Mouse (Mus musculus): ENCODE measurements at regions not wholly inside any gene's neighbourhood (a gene's known extent, or its start where the extent isn't known, plus 50 kb on each side); places are given as distances from the start of the nearest gene placed in this dataset.

DNA sequence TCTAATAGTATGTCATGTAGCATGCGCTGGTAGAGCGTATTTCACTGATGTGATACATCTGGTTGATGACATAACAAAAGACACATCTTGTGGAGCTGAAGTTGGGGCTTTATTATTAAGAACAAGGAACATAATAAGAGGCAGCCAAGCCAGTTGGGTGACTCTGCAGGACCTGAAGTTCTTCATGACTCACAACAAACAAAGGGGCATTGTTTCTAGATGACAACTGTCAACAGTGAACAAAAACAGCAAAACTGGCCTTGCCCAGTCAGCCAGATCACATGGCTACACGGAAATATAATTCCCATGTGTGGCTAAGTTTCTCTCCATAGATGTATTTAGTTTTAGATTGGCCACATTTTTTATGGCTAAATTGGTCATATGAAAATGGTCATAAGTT lies 172.7 kb upstream of the Runx1 start:
- DNase-seq: no peak

DNA sequence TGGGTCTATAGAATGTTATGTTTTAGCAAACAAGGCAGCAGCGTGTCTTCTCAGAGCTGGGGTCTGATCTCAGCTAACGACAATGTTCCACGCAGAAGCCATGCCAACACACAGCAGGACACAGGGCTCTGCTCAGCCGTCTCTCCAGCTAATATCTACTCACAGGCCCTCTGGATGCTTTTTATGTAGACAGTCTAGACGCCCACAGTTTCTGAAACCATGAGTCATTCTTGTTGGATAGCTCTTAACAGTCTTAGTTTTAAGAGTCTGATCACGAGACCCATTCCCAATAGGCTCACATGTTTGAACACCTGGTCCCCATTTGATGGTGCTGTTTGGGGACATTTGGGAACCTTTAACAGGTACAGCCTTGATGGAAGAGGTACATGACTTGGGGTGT lies 171.7 kb upstream of the Runx1 start:
- no peak for DNase-seq

DNA sequence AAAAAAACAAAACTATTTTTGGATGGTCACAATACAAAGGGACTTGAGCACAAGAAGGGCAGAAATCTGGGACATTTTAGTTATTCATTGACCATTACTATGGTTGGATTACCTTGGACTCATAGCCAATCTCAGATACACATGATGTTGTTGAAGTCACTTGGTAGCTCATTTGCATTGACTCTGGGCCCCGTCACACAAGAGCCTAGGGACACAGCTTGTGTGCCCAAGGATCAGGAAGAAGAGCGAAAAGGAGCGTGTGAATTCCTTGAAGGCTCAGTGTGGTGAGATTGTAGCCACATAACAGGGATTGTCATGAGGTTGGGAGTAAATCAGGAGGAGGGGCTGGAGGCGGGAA lies 170.0 kb upstream of the Runx1 start:
- DNase-seq: no peak

DNA sequence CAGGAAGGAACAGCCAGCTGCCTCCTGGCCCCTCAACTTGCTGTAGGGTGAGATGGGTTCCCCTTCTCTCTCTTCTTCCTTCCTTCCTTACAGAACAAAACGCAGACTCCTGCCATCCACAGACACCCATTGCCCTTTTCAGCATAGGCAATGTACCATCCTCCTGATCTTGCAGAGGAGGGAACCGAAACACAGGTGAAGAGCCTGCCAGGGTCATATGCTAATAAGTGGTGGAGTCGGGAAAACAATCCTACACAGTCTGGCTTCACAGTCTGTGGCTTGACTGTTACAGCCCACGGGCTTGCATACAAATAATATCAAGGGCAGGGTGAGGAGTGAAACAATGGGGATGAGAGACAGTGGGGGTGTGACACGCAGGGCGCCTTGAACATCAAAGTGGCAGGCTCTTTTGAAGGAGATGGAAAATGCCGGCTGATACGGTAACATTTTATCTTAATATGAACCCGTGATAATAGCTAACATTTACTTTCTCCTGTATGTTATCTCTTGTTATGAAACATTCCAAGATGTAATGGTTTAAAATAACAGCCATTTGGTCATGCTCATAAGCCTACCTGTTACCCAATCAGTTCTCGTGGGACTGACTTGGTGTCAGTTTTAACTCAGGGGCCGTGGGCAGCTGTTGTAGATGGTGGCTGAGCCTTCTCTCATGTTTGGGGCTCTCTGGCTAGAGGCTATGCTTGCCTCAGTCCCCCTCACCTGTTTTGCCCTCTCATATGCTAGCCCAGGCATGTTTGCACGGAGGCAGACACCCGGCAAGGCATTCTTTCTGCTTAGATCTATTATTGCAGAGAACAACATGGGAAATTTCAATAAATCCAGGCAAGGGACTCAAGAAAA lies 169.4 kb upstream of the Runx1 start:
- DNase-seq: no peak

DNA sequence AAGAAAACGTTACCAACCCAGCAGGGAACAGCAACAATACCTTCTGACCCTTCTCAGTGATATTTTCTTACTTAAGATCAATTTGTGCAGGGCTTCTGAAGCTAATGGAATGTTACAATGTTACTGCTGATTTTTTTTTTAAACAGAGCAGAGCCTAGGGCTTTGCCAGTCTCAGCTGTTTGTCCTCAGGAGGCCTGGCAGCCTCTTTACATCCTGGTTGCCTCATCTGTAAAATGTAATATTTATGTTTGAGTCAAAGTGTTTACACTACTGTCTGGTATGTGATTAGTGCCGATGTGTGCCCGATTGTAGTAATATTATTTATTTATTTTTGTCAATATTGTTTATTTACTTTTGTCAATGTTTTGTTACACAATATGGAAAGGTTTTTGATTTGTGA lies 166.9 kb upstream of the Runx1 start:
- DNase-seq: no peak

DNA sequence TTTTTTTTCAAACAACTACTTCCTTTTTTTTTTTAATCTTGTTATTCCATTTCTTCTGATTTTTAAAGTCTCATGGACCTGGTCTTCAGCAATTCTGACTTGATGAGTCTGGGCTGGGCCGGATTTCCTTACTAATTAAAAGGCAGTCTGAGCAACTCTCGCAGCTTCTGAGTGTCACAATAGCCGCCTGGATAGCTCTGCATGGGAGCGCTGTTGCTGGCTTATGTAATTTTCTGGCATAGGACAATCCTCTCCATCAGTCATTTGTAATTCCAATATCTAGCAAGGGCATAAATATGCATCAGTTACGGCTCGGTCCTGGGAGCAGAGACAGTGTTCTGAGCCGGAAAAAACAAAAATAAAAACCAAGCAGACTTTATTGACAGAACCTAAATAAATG lies 165.5 kb upstream of the Runx1 start:
- DNase-seq: no peak

DNA sequence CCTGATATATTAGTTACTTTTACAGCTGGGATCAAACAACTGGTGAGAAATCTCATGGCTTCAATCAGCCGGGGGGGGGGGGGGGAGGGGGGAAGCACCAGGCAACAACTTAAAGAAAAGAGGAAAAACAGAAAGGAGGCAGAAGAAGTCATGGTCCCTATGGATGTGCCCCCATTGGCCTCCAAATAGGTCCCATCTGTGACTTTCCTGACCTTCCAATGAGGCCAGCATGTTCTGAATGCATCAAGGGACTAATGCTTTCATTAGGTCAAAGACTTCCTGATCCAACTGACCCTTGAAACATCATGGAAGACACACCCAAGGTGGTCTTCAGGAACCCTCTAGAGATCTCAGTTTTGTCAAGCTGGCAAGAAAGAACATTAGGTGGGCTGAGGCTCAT lies 162.5 kb upstream of the Runx1 start:
- no peak for DNase-seq

DNA sequence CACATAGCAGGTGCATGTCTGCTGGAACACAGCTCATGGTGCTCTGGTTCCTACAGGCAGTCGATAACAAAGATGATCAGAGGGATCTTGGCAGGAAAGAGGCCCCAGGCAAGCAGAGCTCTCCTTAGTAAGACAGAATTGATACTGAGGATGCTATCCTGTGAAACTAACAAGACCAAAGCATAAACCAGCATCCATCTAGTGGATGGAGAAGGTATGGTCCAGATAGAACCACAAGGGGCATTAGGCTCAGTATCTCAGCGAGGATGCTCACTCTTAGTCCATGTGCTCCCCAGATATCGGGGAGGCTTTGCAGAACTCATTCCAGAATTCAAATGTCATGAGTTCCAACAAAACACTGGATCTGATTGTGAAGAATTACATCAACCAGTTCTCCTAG lies 162.1 kb upstream of the Runx1 start:
- no peak for DNase-seq

DNA sequence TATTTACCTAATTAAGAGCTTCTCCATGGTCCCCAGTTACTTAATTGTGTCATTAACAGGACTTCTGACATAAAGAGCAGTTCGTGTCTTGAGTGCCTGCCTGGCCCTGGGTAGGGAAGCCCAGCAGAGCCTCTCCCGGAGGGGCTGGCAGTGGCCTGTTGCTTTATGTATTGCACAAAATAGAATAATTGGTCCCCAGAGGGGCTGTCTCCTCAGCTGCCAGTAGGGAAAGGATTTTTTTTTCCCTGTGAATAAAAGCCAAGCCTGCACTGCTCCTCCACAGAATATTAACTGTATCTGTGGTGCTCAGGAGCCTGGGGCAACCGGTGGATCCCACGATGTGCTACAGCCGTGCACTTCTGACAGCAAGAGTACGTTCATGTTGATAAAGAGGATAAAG lies 159.8 kb upstream of the Runx1 start:
- DNase-seq: no peak

DNA sequence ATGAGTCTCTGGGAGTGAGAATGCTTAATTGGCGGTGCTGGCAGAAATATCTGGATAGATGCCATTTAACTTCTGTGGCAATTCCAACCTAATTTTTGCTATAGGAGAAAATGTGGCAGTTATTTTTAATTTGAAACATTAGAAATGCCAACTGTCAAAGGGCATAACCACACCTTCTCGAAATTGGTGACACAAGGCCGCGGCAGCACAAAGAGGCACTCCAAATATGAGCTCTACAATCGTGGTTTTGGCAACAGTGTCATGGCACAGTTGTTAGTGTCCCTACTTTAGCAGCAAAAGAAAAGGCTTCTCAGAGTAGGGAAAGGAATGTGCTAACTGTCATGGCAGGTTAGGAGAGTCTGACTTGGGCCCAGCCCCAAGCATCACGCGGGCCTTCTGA lies 157.0 kb upstream of the Runx1 start:
- no peak for DNase-seq

DNA sequence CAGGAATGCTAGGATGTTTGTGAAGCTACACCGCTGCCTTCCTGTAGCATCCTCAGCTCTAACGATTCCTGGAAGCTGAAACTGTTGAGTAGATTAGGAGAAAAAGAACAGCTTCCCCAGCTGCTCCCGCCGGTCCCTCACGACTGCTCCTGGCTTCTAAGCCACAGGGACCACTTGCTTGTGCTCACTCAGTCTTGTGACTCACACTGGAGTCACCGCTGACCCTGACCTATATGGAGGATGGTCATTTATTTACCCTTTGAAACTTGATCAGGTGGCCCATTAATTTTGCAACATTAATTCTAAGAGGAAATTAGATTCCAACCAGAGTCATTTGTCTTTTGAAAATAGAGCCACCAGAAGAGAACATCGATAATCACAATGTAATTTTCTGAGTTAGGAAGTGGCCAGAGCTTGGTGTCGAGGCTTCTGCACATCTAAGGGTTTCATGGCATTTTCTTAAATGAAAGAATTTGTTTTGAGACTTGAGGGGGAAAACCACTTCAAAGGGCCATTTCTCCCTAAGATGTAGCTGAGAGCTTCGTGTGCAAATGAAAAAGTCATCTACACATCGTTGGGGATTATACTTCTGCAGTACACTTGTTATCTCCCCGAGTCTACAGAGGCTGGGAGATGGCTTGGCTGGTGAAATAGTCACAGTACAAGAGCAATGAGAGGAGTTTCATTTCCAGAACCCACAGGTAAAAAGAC lies 153.8 kb upstream of the Runx1 start:
- no peak for DNase-seq

DNA sequence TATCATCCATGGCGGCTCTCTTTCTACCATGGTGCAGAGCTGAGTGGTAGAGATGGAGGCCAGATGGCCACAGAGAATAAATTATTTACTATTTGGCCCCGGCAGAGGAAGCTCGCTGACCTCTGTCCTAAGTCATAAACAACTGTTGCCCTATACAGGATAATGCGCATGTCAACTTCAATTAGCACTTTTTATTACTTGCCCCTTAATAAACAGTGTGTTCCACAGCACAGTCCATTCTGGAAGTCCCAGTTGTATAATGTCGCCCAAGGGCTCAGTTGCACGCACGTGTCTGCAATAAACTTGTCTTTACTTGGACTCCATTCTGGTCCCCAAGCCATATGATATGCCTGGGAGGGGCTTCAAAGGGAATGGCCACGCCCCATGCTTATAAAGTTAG lies 150.1 kb upstream of the Runx1 start:
- DNase-seq: no peak

DNA sequence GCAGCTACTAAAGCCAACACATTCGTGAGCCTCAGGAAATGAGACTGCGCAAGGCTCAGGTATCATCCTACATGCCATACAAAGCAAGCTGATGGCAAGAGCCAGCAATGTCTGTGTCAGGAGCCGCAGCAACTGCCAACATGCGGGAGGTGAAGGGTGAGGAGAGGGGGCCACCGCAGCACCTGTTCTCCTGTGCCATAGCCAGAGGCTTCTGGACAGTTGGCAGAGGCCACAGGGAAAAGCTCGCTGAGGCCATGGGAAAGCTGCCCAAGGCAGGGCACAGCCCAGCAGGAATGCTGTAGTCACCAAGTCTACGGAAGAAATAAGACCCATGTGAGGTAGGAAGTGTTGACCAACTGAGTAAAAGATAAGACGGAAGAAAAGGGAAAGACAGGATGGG lies 149.1 kb upstream of the Runx1 start:
- DNase-seq: no peak

DNA sequence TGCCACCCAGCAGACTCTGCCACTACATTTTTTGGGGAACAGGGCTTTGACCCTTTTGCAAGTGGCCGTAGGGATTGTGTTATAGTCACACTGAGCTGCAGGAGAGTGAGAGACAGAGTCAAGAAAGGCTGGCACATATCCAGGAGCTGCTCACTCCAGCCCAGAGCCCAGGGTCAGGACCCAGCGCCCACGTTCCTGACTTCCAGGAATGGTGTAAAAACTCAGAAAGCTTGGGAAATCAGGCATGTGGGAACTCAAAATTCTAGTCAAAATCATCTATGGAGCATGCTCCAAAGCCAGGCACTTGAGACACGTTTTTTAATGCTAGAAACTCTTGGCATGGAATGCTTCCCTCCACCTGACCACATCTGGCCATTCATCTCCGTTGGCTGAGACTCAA lies 146.7 kb upstream of the Runx1 start:
- no peak for DNase-seq

DNA sequence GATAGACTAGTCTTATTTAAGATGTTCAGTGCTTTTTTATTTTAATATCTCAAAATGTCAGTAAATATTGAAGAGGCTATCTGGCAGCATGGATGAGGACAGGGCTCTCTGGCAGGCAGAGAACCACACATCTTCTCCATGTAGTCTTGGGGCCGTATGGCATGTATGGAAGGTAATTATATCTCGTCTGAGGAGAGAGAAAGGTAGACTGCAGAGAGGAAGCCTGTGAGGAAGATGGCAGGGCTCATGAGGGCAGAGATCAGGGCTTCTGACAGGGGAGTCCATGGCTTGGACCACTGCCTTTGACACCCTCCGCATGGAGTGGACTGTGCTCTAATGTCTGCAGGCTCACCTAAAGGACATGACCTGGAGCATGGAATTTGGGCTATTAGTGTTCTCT lies 146.0 kb upstream of the Runx1 start:
- DNase-seq: no peak

DNA sequence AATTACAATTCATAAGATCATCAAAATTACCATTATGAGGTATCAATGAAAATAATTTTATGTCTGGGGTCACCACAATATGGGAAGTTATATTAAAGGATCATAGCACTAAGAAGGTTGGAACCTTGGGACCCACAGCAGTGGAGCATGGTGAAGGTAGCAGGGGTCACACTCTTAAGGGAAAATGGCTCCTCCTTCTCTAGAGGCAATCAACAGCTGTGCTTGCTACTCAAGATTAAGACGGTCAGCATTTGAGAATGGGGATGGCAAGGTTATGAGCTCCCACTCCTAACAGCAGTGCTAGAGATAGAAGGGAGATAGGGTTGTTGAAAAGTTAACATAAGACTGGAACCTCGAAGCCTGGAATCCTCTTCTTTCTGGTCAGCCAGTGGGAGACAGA lies 144.6 kb upstream of the Runx1 start:
- no peak for DNase-seq

DNA sequence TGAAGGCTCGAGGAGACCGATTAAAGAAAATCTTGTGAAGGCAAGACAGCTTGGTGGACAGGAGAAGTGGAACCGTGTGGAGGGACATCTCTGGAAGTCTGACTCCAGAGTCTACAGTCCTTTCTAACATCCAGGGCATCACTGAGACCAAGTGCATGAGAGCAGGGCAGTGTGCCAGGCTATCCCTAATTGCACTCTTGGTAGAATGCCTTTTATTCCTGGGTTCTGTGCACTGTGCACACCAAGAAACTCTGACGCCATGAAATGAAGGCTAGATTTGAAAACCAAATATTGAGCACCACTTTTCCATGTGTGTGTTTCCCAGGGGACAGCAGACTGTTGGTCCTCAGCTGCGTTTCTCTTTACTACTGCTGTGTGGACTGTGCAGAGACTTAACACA lies 143.1 kb upstream of the Runx1 start:
- no peak for DNase-seq

DNA sequence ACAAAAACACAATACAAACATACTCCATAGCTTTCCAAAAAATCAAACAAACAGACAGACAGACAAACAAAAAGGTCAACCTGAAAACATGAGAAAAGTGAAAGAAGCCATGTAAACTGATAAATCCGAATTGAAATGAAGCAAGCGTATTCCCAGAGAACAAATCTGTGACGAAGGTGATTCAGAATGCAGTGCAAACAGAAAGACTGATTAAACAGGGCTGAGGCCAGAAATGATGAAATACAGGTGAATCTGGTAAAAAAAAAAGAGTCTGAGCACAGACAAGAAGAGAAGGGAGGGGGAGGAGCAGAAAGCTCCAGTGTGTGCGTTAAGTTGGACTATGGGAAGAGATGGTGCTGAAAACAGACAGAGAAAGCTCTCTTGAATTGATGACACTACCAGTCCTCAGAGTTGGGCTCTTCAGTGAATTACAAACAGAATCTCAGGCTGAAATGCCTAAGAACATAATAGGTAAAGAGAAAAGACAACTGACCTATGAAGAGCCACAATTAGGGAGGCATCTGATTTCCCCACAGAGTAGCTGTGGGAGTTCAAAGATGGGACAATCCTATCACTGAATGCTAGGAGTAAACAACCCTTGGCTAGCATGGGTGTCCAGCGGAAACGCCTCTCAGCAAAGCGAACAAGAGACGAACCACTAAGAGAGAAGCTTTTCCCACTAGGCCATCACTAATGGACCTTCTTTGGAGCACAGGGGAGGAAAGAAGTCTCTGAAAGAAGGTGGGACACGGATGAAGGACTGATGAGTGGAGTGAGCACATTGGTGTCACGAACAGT lies 140.3 kb upstream of the Runx1 start:
- DNase-seq: no peak

DNA sequence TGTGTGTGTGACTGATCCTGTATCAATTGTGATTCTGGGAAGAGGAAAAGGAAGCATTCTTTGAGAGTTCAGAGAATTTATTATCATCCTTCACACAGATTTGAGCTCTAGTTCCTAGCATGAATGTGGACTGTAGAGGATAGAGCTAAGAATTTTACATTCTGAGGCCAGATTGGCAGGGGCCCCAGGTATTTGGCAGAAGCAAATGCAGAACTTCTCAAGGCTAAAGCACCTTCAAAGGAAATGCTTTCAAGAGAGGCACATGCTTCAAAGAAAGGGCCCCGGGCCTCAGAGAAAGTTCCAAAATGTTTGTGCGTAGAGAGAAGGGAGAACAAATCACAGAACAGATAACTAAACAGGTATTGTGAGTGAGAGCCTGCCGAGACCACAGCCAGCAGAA lies 139.7 kb upstream of the Runx1 start:
- no peak for DNase-seq

DNA sequence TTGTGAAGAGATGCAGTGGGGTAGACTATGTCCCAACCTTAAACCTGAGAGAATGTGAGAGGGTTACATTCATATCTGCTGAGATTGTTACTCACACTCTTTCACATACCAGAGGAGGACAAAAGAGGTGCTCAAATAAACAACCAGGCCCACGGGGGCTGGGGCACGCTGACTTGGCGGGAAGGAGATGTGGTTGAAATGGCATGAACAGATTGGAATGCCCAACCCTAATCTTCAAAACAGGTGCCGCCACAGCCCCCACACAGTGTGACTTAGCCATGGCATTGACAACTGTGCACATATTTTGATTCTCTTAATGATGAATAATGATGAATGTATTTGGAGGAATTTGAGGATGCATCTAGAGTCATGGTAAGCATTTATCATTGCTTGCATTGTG lies 137.6 kb upstream of the Runx1 start:
- DNase-seq: no peak

DNA sequence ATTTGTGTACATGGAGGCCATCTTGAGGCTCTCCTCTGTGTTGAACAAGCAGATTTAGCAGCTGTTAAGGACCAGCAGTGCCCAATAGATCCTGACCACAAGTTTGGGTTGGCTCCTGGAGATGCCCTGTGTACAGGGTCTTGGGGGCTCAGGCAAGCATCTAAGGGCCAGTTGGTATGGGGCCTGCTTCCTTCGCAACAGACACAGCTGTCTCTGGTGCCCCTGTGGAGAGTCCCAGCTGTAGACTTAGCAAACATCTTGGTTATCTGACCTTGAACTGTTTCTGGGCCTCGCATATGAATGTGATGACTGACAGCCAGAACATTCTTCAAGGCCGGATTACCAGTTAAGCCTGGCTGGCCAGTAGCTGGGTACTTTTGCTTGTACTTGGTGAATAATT lies 135.4 kb upstream of the Runx1 start:
- no peak for DNase-seq

DNA sequence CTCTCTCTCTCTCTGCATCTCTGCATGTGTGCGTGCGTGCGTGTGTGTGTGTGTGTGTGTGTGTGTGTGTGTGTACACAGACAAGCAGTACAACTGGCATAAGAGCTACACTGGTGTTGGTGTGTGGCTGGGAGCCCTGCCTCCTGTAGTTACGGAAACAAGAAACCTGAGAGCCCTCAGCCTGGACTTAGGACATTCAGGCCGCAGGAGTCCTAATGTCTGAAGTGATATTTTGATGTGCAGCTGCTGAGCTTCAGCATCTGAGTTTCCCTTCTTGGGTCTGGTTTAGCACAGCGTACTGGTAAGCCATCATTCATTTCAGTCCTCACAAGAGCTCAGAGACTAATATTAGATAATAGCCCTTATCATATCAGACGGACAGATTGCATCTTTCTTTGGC lies 134.8 kb upstream of the Runx1 start:
- no peak for DNase-seq

DNA sequence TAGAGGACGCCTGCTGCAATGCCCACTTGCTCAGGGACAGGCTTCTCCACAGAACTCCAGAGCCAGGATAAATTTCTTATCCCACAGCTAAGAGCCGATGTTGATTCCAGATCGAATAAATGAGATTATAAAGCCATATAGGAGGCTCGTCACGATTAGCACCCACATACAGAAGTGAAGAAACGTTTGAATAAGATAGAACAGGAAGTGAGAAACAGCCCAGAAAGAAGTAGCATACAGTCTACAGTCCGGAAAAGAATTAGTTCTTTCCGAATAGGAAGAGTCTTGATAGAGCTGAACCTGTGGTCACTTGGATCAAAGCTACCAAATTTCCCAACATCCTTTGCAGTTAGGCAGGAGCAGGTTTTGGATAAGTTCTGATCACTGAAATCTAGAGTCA lies 133.0 kb upstream of the Runx1 start:
- no peak for DNase-seq

DNA sequence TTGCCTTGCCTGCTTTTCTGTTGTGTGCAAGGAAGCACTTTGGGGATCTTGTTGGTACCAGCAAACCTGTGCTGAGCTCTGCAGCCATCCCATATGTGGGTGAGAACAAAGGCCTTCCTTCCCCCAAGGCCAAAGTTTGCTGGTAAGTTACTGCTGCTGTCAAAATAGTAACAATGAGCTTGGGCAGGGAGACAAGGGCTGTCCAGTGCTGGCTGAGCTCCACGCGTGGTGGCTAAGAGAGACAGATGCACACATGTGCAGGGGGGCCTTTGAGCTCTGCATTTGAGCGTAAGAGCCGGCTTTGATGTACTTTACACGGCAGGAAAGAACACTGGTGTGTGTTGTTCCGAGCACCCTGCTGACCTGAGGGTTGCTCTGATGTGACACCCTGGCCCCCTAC lies 132.2 kb upstream of the Runx1 start:
- no peak for DNase-seq

All from lung, postnatal 4 days (tissue).